Mouse (Mus musculus) heart, postnatal 36 days (tissue): ENCODE data around the gene Fbn1. TPM values are rescaled to one million over a fixed set of nuclear protein-coding genes. Genes with fewer than 3 reads are reported as not detected.

Experiments used
- DNase-seq, 2 experiments: peaks; one replicate each; pipeline ENCODE4 v3.0.0; 2021 to 2022
- intact Hi-C: fragments of 180-260 bp; cut with DNase I; formaldehyde crosslinking; loops from one replicate; pipeline ENCODE4 v1.15.1; 2025
- total RNA-seq, 2 experiments: library from RNA; stranded (reverse); gene quantifications; 2 replicates each; pipeline ENCODE4 v1.2.3; 2021

The Fbn1 gene
- total RNA-seq, result 10 to 100 TPM; 58.3 to 66.6 TPM

DNA sequence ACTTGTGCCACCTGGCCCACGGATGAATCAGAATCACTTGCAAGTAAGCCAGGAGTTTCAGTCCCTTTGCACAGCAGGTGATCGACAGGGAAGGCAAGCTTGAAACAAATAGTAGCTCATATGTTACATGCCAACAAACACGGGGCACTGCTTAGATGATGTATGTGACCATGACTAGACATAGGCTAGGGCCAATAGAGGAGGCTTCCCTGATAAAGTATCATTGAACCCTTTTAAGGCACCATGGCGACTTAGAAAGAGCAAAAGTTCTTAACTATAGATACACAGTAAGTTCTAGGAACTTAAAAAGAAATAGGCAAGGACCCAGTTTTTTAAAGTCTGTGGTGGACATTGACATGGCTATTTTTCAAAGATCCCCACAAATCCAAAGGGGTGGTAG lies at the start of gene Fbn1:
Gene Fbn1, minus strand, starts transcription at position 101 of the 400 bp plus-strand sequence.
- no peak for DNase-seq
- intact Hi-C loops, result loop anchor here (10.0 kb wide), 1 partner anchor 123 kb away; no protein-coding TSS in a partner anchor

DNA sequence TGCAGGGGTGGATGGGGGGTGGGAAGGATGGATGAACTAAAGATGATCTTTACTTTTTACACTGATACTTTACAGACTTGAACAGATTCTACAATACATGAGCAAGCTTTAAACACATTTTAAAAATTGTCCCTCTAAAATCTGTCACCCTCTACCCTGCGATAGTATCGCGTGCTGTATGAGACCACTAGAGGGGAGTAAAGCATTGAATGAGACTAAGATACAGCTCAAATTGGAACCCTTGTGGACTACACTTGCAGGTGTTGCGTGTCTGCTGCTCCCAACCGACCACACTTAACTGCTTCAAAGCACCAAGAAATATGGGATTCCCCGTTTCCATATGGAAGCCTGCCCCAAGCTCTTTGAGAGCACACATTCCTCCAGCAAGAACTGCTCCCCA lies 48.0 kb upstream of the Fbn1 start:
- intact Hi-C loops, result no loop called here
- no peak for DNase-seq

DNA sequence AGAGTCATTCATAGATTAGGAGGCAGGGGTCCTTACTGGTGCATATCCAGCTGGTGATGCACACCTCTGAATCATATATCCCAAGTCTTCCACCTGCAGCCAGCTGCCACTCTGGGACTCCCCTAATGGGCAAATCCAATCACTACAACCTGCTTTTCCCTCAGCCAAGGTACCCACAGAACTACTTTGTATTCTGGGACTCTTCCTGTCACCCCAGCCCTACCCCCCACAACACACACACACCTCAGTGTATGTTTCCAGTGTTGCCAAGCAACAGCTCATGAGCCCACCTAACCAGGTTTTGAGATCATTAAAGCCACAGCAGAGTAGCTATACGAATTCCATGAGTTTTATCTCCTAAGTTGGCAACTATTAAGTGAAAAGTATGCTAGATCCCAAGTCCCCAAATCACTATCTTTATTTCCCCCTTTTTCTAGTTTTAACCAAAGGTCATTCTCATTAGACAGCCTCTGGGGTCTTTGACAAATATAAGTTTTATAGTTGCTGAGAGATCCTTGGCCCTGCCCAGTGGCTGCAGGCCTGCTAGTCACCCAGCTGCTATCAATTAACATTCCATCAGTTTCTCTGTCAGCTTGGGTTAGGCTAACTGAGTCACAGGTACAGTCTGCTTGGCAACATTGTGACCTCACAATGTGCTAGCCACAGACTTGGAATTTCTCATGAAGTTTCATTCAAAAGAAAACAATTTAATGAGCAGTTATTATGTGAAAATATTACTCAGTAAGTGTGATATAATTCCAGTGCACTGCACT lies 41.2 kb upstream of the Fbn1 start:
- intact Hi-C loops, result no loop called here
- no peak for DNase-seq

DNA sequence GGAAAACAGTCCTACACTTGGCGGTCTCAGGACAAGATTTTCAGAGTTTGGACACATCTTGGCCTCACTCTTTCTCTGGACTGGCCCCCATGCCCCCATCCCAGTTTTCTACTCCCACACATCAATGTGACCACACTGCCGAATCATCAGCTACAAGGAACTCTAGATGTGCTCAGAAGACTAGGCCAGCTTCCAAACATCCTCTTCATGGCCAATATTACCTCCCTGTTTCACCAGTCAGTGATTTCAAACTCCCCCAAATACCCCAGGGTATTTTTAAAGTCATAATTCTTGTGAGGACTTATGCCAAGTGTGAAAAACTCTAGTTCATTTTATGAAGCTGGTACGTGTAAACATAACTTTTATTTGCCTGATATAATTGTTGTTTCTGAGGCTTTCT lies 37.2 kb upstream of the Fbn1 start:
- no peak for DNase-seq
- intact Hi-C loops, result no loop called here

DNA sequence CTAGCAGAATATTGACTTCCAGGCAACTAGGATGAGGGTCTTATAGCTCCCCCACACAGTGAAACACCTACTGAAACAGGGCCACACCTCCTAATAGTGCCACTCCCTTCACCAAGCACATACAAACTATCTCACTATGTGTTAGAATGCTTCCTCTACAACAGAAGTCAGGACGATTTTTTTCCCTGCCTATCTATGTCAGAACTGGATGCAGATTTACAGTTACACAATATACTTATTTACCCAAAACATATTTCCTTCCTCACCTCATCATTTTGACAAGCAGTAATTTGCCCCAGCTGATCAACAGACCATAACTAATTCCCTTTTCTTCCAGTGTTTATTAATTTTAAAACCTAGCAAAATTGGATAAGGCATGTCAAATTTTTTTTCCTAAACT lies 35.9 kb upstream of the Fbn1 start:
- intact Hi-C loops, result no loop called here

DNA sequence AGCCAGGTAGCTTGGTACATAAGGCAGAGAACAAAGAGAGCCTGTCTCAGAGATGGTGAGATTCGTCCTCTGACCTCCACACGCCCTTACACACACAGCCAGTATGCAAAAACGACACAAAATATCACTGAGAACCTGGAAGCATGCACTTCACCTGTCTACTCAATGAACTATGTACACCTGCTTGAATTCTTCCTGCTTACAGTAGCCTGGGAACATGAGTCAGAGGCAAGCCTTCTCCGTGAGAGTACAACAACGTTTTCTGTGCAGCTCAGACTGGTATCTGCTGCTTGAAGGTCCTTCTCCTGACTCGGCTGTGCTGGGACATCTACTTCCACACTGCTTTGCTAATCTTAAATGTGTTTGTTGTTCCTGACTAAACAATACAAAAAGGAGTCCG lies 33.7 kb upstream of the Fbn1 start:
- no peak for DNase-seq
- intact Hi-C loops, result no loop called here

More for the DNA sequence above, 35.9 kb upstream of the Fbn1 start:
- DNase-seq, result no peak

DNA sequence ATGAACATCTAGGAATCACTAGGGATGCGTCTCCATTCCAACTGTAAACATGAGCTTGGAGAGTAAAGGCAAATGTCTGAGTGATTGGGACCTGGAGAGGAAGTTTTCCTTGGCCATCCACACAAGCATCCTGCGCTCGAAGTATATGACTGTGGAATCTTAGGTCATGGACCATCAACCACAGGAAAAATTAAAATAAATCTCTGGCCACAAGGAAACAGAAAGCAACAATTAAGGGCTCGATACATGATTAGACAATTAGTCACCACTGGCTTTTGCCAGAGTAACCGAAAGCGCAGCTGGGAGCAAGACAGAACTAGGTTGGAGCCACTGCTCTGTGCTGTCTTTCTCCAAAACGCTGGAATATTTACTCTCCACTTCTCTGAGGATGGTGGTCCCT lies 32.8 kb upstream of the Fbn1 start:
- no peak for DNase-seq
- intact Hi-C loops, result no loop called here

DNA sequence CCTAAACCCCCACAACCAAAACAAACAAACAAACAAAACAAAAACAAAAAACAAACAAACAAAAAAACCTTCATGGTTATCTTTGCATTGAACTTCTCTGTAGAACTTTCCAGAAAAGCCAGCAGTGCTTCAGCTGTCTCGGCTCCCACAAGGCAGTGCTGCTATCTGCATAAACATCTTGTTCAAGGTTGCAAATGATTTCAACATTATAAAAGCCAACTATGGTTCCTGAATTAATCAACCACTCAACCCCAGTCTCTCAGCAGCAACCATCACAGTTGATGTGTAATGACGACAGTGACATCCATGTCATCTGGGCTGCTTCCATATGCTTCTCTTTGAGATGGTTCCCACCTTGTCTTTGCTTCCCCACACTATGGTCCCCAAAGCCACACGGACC lies 31.8 kb upstream of the Fbn1 start:
- no peak for DNase-seq
- intact Hi-C loops, result no loop called here

DNA sequence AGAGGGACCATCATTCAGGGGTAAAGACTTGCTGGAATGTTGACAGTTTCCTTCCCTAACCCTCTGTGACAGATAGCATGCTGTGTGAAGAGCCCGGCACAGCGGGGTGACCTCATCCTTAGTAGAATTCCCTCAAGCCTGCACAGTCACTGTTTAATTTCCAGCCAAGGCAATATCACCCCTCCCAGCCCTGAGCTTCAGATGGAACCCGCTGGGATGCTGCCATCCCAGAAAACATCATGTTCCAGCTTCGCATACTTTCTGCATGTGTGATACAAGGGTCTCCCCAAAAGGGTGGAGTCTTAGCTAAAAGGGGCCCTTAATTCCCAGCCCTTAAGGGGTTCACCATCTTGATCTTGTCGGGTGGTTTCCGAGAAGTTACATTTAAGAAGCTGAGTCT lies 22.9 kb upstream of the Fbn1 start:
- DNase-seq, result peak; percentile 44 to 53
- intact Hi-C loops, result no loop called here

DNA sequence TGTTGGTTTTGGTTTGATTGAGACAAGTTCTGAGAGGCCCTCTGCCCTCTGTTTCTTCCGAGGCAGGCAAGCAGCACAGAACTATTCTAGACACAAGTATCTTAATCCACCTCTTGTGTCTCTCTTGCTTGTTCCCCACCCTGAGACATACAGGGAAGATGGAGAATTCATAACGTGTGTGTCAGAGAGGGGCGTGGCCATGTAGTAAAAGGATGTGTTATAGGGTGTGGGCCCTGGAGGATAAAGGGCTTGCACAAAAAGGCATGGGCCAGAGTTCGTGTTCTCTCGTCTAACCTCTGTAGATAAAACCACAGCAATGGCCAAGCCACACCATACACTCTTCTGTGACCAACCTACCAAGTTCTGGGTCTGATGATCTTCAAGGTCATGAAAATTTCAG lies 18.8 kb upstream of the Fbn1 start:
- intact Hi-C loops, result no loop called here
- DNase-seq, result no peak

DNA sequence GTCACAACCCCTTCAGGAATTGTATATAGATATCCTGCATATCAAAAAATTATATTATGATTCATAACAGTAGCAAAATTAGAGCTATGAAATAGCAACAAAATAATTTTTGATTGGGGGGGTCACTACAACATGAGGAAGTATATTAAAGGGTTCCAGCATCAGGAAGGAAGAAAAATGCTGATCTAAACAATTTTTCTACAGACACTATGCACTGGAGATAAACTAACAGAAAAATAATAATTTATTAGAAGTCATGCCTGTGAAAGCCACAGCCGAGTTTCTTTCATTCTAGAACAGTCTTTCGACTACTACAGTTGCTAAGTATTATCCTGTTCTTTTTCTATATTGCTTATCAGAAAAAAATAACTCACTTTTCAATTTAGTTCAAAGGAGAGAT lies 17.7 kb upstream of the Fbn1 start:
- intact Hi-C loops, result no loop called here
- DNase-seq, result no peak

DNA sequence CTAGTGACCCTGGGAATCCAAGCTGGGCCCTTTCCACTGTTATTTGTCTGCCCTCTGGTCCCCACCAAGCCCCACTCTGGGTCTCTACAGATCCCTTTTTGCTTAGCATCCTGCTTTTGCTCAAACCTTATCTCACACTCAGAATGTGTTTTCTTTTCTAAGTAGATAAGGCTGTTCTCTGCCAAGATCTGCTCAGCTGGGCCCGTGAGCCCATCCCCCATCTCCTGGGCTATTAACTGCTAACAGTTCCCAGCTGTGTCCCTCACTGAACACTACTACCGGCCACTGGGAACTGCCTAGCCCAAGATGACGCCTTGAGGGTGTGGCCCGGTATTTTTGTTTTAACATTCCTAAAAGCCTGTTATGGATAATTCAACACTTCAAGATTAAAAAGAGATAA lies 8.8 kb upstream of the Fbn1 start:
- intact Hi-C loops, result no loop called here
- DNase-seq, result peak; percentile 57 to 58

DNA sequence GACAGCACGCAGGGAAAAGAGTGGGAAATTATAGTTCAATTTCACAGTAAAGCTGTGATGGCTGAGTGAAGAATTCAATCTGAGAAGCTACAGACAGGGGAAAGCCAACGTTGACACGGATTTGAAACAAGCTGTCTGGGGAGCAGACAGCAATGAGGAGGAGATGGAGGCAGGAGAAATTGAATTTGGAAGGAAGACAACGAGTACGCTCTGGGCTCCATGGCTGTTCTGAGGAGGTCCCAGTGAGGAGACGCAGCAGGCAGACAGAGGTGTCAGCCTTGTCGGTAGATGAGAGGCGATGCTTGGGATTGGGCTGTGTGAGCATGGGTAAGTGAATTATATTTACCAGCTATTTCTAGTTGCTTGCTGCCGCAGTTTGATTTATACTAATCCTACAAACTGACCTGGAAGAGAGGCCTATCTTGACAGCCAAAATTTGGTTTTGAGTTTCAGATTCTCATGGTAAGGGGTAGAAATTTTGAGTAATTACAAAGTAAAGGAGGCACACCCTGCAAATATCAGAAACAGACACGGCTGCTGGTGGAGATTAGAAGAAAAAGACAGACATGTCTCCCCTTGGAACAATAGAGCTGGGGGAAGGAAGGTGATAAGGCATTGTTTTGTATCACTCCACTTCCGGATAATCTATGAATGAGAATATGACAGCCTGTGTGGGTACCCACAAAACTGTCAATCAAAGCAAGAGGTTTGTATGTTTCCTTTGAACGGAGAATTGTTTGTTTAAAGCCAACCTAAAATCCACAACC lies 7.7 kb upstream of the Fbn1 start:
- no peak for DNase-seq
- intact Hi-C loops, result no loop called here

DNA sequence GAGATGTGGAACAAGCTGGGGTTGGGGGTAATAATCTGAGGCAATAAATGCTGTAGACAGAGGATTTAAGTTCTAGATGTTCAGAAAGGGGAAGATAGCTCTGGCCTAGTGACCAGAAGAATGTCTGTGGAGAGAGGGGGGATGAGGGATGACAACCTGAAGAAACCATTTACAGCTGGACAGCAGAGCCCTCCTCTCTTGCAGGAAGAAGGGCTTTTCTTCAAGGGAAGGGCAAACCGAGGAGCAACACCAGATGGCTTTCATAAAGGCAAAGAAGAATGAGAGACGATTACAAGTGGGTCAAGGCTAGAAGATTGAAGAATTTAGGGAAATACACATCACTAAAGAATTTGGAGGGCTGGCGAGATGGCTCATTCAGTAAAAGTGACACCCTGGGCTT lies 6.6 kb upstream of the Fbn1 start:
- intact Hi-C loops, result no loop called here
- DNase-seq, result no peak

DNA sequence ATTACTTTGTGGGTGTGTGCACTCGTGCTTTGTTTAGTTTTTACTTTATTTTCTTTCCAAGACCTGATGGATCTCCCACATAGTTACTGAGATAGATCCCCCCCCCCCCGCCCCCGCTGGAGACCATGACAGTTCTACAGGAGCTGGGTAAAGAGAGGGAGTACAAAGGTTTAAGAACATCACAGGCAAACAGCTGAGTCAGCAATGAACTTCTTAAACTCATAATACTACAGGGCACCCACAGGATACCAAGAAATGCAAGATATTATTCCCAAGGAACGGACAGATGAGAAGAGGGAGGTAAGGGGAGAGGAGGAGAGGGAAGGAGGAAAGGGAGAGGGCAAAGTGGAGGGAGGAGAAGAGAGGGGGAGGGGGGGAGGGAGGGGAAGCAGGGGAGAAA lies 4.8 kb upstream of the Fbn1 start:
- intact Hi-C loops, result no loop called here
- no peak for DNase-seq

DNA sequence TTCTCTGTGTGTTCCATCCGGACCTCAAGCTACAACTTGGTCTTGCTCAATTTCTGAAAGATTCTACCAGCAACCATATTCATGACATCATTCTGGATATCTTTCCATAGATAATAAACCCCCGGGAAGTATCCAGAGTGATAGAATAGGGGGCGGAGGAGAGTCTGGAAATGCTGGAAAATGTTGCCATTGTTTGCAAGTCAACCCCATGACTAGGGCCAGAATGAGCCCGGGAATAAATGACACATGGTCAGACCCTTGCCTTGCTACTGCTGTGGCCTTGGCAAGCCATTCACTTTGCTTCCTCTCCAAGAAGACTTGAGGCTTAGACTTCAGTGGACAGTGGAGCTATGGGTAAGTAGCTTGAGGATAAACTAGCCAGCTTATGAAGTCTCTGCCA lies 4.1 kb upstream of the Fbn1 start:
- intact Hi-C loops, result no loop called here
- DNase-seq, result no peak

DNA sequence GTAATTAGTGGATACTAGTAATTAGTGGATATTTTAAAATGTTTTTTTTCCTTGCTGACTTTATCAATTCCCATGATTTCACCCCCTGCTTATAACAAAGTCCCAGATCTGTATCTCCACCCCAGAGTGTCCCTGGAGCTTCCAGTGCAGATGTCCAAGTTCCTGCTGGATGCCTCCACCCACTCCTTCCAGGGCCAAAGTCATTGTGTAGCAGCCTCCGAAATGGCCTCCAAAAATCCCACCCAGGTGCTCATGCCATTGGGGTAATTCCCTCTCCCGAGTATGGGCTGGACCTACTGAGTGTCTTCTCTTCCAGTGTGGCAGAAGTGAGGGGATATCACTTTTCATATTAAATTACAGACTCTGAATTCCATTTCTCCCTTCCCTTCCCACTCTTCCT lies 3.0 kb upstream of the Fbn1 start:
- DNase-seq, result no peak
- intact Hi-C loops, result no loop called here

DNA sequence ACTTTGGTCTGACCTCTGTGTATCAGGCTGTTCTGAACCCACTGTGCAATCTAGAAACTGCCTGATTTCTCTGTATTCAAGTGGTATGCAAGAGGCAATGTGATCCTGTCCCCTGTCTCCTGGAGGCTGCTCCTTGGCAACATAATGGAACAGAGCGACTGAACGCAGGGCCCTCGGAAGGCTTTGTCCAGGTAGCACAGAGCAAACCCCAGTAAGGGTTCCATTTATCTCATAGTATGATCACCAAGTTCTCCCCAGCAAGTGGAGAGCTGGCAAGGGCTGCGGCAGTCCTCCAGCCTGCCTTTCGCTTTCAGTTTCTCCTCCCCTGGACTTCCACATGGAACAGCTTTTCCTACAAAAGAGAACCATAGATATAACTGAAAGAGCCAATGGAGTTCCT lies 588 bp upstream of the Fbn1 start:
- intact Hi-C loops, result loop anchor here (10.0 kb wide), 1 partner anchor 124 kb away; no protein-coding TSS in a partner anchor
- DNase-seq, result no peak

DNA sequence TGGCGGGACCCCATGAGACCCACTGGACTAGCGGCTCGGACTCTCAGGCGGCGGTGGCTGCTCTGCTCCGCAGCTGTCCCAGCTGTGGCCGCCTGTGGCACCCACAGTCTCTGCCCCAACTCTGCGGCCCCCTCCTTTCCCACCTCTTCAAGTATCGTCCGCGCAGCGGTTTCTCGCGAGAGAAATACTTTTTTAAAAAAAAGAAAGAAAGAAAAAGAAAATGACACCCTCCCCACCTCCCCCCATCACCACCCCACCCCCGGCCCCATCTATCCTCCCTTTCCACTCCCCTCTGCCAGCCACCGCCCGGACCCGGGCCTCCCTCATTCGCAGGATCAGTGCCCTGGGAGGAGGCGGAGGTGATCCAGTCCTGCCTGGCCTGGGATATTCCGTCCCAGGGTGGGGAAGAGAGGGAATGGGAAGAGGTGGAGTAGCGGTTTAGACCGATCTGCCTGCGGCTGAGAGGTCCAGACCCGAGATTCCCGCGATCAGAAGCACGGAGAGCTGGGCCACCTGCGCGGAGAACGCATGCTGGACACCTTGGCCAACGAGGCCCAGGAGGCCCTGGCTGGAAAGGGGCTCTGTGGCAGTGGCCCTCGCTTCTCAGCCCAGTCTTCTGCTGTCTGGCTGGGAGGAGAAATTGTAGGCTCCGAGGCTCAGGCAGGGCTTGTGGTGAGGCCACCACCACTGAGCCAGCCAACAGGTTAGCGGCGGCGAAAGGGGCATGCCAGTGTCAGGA lies 1.3 kb downstream of the Fbn1 start:
- intact Hi-C loops, result loop anchor here (10.0 kb wide), 1 partner anchor 122 kb away; no protein-coding TSS in a partner anchor
- peak in 1 of 2 experiments; percentile 60 for DNase-seq

DNA sequence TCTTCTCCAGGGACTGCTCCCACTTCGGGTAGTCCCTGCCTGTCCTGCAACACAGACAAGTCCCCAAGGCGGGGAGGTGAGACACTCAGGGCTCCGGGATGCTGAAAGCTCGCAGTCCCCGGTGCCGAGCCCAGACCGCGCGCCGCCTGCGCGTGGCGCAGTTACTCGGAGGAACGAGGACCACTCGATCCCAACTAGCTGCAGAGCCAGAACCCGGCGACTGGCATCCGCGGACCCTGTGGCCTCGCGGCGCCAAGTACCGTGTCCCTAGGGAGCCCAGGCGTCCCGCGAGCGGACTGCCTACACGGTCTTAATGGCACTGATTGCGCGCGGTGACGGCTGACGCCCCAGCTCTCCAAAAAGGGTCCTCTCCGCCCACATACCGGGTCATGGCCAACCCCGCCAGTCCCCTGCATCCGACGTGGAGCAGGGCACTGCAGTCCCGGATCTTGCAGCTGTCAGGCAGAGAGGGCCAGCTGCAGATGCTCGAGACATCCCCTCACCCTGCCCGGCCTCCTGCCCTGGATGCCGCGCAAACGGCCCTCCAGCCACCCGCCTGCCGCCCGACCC lies 2.0 kb downstream of the Fbn1 start:
- intact Hi-C loops, result loop anchor here (2.0 to 10.0 kb wide), 2 partner anchors 35 to 121 kb away; no protein-coding TSS in a partner anchor
- peak; percentile 65 to 80 for DNase-seq
